Comparison of ENCODE assay signal across 8 mouse cellular contexts in the genomic region with DNA sequence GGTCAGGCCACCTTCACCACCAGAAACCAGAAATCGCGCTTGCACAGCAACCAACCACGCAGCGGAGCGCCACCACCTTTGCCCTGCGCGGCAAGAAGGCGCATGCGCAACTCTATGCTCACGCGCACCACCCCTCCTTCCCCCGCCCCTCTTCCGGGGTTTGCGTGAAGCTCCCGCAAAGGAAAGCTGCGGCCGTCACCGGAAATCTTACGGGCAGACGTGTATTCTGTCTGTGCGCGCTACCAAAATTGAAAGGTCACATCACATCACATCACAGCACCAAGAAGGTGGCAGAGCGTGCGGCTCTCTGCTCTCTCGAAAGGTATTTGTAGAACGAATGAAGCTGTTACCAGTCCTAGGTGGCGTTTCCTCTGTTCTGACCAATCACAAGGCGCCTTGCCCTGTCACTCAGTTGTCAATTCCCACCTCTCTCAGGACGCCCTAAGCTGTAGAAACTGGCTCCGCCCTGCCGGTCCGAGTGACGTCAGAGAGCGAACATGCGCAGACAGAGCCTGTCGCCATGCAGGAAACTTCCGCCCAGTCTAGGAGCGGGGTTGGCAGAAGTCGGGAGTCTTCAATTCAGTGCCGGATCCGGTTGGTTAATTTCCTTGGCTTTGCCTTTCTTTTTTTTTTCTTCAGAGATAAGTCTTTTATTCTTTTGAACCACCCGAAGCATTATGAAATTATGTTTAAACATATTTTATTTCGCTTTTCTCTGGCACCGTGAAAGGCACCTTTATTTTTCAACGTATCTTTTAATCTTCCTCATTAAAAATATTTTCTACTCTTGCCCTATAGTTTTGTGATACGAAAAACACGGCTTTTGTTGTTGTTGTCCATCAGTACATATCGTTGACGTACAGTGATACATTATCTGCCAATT. TPM values are rescaled to one million over a fixed set of nuclear protein-coding genes. Genes with fewer than 3 reads are reported as not detected.
DNase-seq lines count a peak whose midpoint lies in the region; ATAC-seq and TF ChIP-seq lines count a peak whose summit lies in the region.

TSS of gene Slx4ip (plus strand) at position 151 of the 883 bp plus-strand sequence.
TSS of gene AL731706.1 (minus strand) at position 322 of the 883 bp plus-strand sequence.
TSS of gene Mkks (minus strand) at position 322 of the 883 bp plus-strand sequence.

- ATAC-seq in kidney, embryonic 14.5 days (ENCODE audit: low FRiP score, low TSS enrichment), result peak; percentile 98
- ATAC-seq in limb, embryonic 15.5 days (ENCODE audit: insufficient number of reproducible peaks, low FRiP score, low TSS enrichment, low read depth), result peak; percentile 99

- H3K9ac ChIP-seq in kidney, embryonic 14.5 days (ENCODE audit: low read depth, low read length), result peak within 1 kb of the TSS; percentile 64
- H3K9ac ChIP-seq in limb, embryonic 15.5 days, result peak within 1 kb of the TSS; percentile 63

- no peaks in the 10 kb centered on the region for H3K9me3 ChIP-seq in kidney, embryonic 14.5 days (ENCODE audit: control insufficient read depth, low read length)
- no peaks in the 10 kb centered on the region for H3K9me3 ChIP-seq in limb, embryonic 15.5 days

- peak; percentile 99 for DNase-seq in A20 (ENCODE audit: low read depth, low spot score)
- DNase-seq in heart, adult 9 months (ENCODE audit: low spot score in 2 of 2), result peak; percentile 100
- peak; percentile 99 for DNase-seq in monocyte, adult 2 months (ENCODE audit: low read depth in 1 of 2, low spot score in 2 of 2)
- peak; percentile 99 for DNase-seq in spleen, postnatal 36 days (ENCODE audit: low spot score in 2 of 2)

- TF ChIP-seq CTCF in bone marrow macrophage, adult 2 months (IDR thresholded peaks at IDR 0.05; ENCODE audit: low read depth, low read length), result no peak
- no peak for TF ChIP-seq CTCF in embryonic fibroblast, embryonic 13.5 days (IDR thresholded peaks at IDR 0.05; ENCODE audit: borderline replicate concordance, insufficient read depth, low read length)

- WGBS in kidney, embryonic 14.5 days, result under 1% methylated on average over 49 of the region's 49 CpGs
- WGBS in limb, embryonic 15.5 days, result under 1% methylated on average over 49 of the region's 49 CpGs

- TF ChIP-seq POLR2A in bone marrow macrophage, adult 2 months (IDR thresholded peaks at IDR 0.05; ENCODE audit: borderline replicate concordance, low read depth, low read length), result no peak
- TF ChIP-seq POLR2A in embryonic fibroblast, embryonic 13.5 days (IDR thresholded peaks at IDR 0.05; ENCODE audit: low read depth, low read length), result peak; percentile 78

- no peaks in the 10 kb centered on the region for H3K36me3 ChIP-seq in kidney, embryonic 14.5 days (ENCODE audit: control insufficient read depth, insufficient read depth, low read length)
- no peaks in the 10 kb centered on the region for H3K36me3 ChIP-seq in limb, embryonic 15.5 days

- peak within 1 kb of the TSS; percentile 93 for H3K4me3 ChIP-seq in bone marrow macrophage, adult 2 months (ENCODE audit: insufficient read depth, low read length)
- H3K4me3 ChIP-seq in embryonic fibroblast, embryonic 13.5 days (ENCODE audit: insufficient read depth, low read length), result peak within 1 kb of the TSS; percentile 67
- H3K4me3 ChIP-seq in kidney, embryonic 14.5 days (ENCODE audit: low read length), result peak within 1 kb of the TSS; percentile 66
- H3K4me3 ChIP-seq in limb, embryonic 15.5 days, result peak within 1 kb of the TSS; percentile 67

- peak within 1 kb of the TSS; percentile 56 for H3K4me2 ChIP-seq in kidney, embryonic 14.5 days (replicated peaks; ENCODE audit: low read depth, low read length)
- peak within 1 kb of the TSS; percentile 50 for H3K4me2 ChIP-seq in limb, embryonic 15.5 days

- H3K4me1 ChIP-seq in bone marrow macrophage, adult 2 months (ENCODE audit: control insufficient read depth, insufficient read depth, low read length), result peaks cover 13% of the 10 kb centered on the region
- H3K4me1 ChIP-seq in embryonic fibroblast, embryonic 13.5 days (ENCODE audit: control insufficient read depth, insufficient read depth, low read length), result peaks cover 2% of the 10 kb centered on the region; the same call in 1 of the 2 replicates
- H3K4me1 ChIP-seq in kidney, embryonic 14.5 days (ENCODE audit: control insufficient read depth, insufficient read depth, low read length), result no peaks in the 10 kb centered on the region; the same call in 1 of the 2 replicates
- peaks cover 2% of the 10 kb centered on the region for H3K4me1 ChIP-seq in limb, embryonic 15.5 days

- peak within 1 kb of the TSS; percentile 93 for H3K27ac ChIP-seq in bone marrow macrophage, adult 2 months (ENCODE audit: insufficient read depth, low read depth, low read length)
- H3K27ac ChIP-seq in embryonic fibroblast, embryonic 13.5 days (ENCODE audit: insufficient read depth, low read length), result peak within 1 kb of the TSS; percentile 87
- H3K27ac ChIP-seq in kidney, embryonic 14.5 days (ENCODE audit: low read depth, low read length), result peak within 1 kb of the TSS; percentile 83
- H3K27ac ChIP-seq in limb, embryonic 15.5 days, result peak within 1 kb of the TSS; percentile 91

- H3K27me3 ChIP-seq in kidney, embryonic 14.5 days (ENCODE audit: control insufficient read depth, insufficient read depth, low read length), result no peaks in the 10 kb centered on the region
- no peaks in the 10 kb centered on the region for H3K27me3 ChIP-seq in limb, embryonic 15.5 days

RNA-seq across cellular contexts. Expression of gene Slx4ip, which starts in this region (rescaled TPM):
- 4.7 and 4.9 TPM in 2 replicates for polyA plus RNA-seq in bone marrow macrophage, adult 2 months (2012; ENCODE audit: insufficient read depth, insufficient read length, missing spikeins)
- 7.2 and 7.4 TPM in 2 replicates for polyA plus RNA-seq in embryonic fibroblast, embryonic 13.5 days (2011; ENCODE audit: insufficient read length, low read depth, missing spikeins)
- polyA plus RNA-seq in kidney, embryonic 14.5 days (2014; fragmentation: Nextera tagmentation; extraction: Ambion mirVana), result 6.8 and 7.8 TPM in 2 replicates
- 5.5 and 6.5 TPM in 2 replicates for polyA plus RNA-seq in limb, embryonic 15.5 days (2015; fragmentation: Nextera tagmentation; extraction: Ambion mirVana)

RNA-seq across cellular contexts. Expression of gene AL731706.1, which starts in this region (rescaled TPM):
- polyA plus RNA-seq in bone marrow macrophage, adult 2 months (2012; ENCODE audit: insufficient read depth, insufficient read length, missing spikeins), result 8.0 and 19.6 TPM in 2 replicates
- polyA plus RNA-seq in embryonic fibroblast, embryonic 13.5 days (2011; ENCODE audit: insufficient read length, low read depth, missing spikeins), result 6.8 and 10.4 TPM in 2 replicates
- 32.0 and 43.5 TPM in 2 replicates for polyA plus RNA-seq in kidney, embryonic 14.5 days (2014; fragmentation: Nextera tagmentation; extraction: Ambion mirVana)
- 27.3 and 33.6 TPM in 2 replicates for polyA plus RNA-seq in limb, embryonic 15.5 days (2015; fragmentation: Nextera tagmentation; extraction: Ambion mirVana)

RNA-seq across cellular contexts. Expression of gene Mkks, which starts in this region (rescaled TPM):
- polyA plus RNA-seq in bone marrow macrophage, adult 2 months (2012; ENCODE audit: insufficient read depth, insufficient read length, missing spikeins), result 16.2 and 26.4 TPM in 2 replicates
- 15.9 and 20.6 TPM in 2 replicates for polyA plus RNA-seq in embryonic fibroblast, embryonic 13.5 days (2011; ENCODE audit: insufficient read length, low read depth, missing spikeins)
- polyA plus RNA-seq in kidney, embryonic 14.5 days (2014; fragmentation: Nextera tagmentation; extraction: Ambion mirVana), result 18.0 and 20.7 TPM in 2 replicates
- polyA plus RNA-seq in limb, embryonic 15.5 days (2015; fragmentation: Nextera tagmentation; extraction: Ambion mirVana), result 12.5 and 13.9 TPM in 2 replicates

Comparison
In these comparisons a context has a peak if more than half of its experiments do, and no peak if none do; other contexts are left out.
1. Peak in every context shown above with its lines: DNase-seq, ATAC-seq, H3K4me3 ChIP-seq and H3K27ac ChIP-seq.